Mouse (Mus musculus): ENCODE results near the gene Ralgps2.

Gene Ralgps2

DNA sequence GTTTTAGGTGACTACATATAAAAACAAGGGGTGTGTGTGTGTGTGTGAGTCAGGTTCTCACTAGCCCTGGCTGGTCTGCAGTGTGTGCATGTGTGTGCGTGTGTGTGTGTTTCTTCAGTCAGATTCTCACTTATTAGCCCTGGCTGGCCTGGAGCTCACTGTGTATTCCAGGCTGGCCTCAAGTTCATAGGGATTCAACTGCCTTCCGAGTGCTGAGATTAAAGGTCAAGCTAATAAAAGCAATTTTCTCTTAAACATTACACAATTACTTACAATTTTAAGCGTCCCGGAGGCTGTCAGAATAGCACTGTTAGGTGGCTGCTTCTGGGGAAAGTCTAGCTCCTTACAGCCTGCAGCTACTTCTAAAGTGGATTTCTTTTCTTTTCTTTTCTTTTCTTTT is 101.2 kb downstream of the Ralgps2 start, which contains the start of gene Angptl1:
TSS of gene Angptl1 (plus strand) at position 386 of the 400 bp plus-strand sequence.
- DNase-seq (ENCODE audit: low read depth, low spot score) = no peak

DNA sequence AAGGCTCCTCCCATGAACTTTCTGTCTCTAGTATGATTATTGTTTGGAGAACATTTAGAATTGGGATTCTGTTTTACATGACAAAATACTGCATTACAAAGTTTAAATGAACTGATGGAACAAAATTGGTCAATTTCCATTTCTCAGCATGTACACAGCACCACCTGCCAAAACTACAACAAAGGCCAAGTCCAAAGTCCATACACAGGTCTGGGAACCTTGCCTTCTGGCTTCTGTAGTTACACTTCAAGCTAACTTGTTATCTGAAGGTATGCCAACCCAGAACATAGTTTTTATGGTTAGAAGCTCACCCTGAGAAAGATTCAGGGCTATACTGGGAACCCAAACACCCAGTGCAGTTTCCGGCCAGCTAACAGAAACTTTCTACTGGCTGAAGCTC is 120.2 kb downstream of the Ralgps2 start:
- DNase-seq (ENCODE audit: low read depth, low spot score) = no peak

DNA sequence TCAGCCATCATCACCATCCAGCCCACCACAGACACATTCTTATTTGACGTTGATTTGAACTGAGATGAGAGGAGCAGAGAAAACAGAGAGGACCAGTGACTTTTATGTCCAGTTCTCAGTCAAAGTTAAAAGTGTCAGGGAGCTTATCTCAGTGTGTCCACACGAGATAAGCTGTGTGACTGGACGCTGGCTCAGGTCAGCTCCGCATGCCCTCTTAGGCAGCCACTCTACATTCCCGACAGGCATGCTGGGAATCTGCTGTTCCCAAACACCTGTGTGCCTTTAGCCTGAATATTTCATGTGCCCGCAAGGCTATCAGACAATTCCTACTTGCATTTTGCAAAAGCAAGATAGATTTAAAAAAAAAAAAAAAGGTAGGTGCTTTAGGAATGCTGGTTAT is 125.9 kb downstream of the Ralgps2 start:
- no peak for DNase-seq (ENCODE audit: low read depth, low spot score)

DNA sequence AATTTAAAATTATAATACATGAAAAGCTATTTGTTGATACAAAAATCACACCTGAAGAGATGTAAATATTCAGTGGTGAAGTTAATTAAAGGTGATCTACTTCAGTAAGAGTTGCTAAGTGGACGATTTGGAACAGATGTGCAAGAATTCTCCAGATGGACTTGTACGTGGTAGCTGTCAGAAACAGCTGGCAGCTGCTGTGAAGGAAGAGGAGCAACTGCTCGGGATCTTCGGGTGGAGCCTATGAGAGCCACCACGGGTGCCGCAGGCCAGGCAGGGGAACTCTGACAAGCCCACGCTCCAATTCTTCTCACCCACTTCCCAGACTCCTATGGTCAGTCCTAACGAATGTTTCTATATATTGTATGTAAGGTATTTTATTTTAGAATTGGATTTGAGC is 126.7 kb downstream of the Ralgps2 start:
- DNase-seq (ENCODE audit: low read depth, low spot score) = no peak

DNA sequence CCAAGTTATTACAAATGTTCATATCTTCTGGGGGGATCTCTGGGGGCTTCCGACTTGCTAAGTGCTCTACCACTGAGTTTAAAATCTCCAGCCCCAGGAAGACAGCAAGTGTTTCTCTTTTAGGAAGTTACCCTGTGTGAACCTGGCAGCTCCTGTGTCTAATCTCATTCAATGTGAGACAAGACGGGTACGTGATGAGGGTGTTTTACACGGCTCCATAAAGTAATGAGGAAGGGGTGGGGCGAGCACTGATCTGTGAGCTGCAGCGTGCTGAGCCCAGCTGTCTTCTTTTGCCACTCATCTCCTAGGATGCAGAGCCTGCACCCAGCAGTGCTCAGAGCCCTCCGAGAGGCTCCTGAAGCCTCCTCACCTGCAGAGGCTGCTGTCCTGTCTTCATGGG is 127.5 kb downstream of the Ralgps2 start:
- DNase-seq (ENCODE audit: low read depth, low spot score) = no peak

DNA sequence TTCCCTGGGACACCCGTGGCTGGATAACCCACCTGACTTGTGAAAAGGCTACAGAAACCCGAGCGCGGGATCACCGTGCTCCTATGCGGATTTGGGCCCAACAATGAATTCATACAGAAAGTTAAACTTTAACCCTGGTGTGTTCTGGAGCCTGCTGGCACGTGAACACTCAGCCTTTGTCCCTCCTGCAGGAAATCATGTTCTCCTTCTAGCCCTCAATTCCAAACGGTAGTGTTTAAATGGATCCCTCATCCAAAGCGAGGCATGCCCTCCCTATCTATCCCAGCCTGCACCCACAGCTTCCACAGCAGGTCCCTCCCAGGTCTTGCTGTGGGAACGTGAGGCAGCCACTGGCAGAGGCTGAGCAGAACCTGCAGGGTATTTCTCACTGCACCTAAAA is 131.1 kb downstream of the Ralgps2 start:
- DNase-seq (ENCODE audit: low read depth, low spot score) = no peak

DNA sequence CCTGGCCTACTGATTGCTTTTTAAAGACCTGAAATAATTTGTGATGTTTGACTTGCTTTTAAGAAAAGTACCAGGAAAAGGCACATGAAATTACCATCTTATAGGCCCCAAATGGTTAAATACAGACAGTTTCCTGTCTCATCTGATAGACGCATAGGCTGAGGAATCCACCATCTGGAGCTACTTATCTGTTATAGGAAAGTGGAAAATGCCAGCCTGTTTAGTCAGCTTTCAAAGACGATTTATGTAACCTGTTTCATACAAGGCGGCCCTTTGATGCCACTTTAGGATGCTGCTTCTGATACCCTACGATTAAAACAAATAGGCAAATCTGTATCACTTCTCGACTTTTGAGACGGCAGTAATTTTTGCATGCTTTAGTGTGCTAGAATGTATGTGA is 138.2 kb downstream of the Ralgps2 start:
- DNase-seq (ENCODE audit: low read depth, low spot score) = no peak

DNA sequence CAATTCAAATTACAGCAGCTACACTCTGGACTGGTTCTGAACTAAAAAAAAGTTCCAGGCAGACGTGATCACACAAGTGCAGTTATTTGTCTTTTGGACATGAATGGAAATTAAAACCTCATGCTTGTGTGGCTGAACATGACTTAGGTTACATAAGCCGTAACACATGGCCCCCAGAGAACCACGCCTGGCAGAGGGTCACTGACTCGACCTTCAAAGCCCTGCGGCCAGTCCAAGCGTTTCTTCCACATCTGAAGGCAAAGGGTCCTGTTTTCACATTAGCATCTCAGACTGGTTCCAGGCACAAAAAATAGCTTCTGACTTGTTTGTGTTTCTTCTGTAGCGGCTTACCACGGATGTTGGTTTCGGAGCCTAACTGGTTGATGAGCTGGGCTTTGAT is 143.2 kb downstream of the Ralgps2 start:
- DNase-seq (ENCODE audit: low read depth, low spot score) = no peak

DNA sequence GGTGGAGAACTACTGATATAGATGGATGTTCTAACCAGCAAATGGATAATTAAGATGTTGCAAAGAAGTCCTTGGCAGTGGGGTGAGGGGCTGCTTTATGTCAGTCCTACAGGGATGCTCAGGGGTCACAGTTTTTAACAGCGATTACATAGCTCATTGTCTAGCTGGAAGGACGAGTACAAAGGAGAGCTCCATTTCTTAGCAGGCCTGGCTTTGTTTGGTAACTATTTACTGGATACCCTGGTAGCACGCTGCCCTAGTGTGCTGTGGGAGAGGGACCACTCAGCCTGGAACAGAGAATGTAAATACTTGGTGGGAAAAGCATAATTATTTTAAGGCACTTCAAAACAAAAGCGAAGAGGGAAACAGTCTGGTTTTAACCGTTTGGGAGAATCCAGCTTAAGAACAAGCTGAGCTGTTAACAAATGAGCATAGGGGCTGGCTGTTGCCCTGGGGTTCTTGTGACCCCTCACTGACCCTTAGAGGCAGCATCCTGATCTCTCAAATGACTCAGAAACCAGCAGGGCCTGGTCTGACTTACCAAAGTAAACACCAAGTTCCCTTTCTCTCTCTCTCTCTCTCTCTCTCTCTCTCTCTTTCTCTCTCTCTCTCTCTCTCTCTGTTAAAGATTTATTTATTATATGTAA is 149.5 kb downstream of the Ralgps2 start:
- DNase-seq (ENCODE audit: low read depth, low spot score) = no peak

DNA sequence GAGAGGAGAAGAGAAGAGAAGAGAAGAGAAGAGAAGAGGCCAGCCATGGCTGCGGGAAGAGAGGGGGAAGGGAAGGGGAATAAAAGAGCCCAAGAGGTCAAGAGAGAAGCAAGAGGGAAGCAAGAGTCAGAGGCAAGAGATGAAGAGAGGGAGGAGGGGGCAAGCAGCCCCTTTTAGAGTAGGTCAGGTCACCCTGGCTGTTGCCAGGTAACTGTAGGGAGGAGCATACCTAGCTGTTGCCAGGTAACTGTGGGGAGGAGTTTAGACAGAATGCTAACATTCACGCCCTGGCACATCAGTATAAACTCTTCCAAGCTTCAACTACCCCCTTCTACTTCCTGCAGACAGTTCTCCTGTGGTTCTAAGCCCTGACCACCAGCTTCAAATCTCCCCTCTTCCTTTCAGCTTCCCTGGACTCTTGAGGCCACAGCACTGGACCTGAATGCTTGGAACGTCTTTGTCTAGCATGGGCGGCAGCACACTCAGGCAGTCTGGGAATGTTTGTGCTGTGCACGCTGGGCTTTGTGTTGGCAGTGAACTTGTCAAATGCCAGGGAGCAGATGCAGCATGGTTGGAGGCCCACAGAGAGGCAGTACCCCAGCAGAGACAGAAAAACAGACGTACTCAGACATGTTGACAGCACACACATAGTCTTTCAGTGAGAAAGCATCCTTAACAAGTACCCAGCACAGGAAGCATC is 152.1 kb downstream of the Ralgps2 start:
- DNase-seq (ENCODE audit: low read depth, low spot score) = peak; percentile 27

DNA sequence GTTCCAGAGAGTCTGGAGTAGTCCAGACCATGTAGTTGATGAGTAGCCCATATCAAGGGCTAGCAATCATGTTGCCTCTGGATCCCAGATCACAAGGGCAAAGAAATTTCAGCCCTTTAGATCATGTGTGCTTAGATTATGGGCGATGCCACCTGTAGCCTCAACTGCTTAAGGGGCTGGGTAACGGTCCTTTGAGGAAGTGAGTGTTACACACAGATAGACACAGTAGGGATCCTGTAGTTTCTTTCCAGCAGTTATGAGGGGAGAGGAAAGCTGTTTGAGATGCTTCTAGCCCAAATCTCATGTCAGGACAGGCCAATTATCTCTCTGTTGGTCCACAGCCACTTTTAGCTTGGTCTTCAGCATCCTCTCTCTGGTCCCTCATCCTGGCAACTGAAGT is 153.4 kb downstream of the Ralgps2 start:
- DNase-seq (ENCODE audit: low read depth, low spot score) = no peak

DNA sequence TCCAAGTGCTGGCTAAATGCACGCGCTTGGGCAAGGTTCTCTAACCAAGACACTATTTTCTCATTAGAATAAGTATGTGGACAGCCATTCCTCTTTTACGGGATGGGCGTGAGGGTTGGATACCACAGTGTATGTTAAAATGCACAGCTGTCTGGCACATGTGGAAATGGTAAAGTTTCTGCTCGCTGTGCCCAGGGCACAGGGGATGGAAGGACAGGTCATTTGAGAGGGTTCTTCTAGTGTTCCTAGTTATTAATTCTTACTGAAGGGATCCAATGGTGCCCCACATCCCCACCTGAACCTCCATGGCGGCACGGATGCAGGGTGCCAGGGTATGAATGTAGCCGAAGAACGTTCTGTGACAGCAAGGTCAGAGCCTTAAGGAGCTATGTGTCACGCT is 154.5 kb downstream of the Ralgps2 start:
- DNase-seq (ENCODE audit: low read depth, low spot score) = no peak

DNA sequence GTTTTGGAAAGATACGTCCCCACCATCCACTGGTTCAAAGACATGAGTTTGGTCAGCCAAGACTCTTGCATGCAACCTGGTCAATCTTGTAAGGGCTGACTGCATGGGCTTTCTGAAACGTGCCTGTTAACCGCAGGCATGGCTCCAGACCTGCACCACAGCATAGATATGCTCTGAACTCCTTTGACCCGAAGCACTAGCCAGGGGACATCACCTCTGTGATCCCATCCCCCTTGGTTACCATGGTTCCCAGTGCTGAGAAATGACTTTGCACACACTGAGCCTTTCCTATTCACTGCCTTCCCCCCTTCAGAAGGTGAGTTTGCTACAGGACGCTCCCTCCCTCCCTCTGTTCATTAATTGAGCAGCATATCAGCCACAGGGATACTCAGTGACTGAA is 155.3 kb downstream of the Ralgps2 start:
- no peak for DNase-seq (ENCODE audit: low read depth, low spot score)

DNA sequence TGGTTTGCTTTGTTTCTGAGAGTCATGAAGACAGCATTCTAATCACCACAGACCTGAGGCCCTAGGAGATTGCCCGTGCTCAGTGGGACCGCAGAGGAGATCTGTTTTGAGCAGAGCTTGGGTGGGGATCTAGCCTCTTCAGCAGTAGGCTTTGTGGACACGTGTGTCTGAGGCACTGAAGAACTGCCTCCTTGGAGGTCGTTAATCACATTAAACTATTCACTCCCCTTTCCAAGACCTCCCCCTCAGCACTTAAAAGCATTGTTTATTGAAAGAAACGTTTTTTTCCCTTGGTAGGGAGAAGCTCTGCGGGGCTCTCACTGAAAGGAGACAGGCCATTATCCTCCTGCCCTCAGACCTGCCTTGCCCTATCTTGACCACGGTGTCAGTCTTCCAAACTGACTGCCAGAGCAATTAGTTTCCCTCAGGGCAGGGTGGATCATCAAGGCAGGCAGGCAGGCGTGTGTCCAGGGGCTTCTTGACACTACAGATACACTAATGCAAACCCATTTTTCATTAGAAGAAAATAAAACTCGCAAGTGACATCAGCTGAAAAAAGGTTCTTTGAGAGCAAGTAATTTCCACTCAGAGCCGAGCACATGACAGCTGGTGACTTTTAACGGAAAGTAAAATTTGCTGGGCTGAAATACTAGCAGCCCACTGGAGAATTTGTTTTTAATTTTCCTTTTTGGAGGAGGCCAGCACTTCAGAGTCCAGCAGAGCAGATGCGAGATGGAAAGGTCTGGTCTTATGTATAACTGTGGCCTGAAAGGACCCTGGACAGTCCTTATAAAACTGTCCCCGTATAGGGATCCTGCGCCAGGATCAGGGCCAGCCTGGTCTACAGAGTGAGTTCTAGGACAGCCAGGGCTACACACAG is 157.2 kb downstream of the Ralgps2 start:
- no peak for DNase-seq (ENCODE audit: low read depth, low spot score)

DNA sequence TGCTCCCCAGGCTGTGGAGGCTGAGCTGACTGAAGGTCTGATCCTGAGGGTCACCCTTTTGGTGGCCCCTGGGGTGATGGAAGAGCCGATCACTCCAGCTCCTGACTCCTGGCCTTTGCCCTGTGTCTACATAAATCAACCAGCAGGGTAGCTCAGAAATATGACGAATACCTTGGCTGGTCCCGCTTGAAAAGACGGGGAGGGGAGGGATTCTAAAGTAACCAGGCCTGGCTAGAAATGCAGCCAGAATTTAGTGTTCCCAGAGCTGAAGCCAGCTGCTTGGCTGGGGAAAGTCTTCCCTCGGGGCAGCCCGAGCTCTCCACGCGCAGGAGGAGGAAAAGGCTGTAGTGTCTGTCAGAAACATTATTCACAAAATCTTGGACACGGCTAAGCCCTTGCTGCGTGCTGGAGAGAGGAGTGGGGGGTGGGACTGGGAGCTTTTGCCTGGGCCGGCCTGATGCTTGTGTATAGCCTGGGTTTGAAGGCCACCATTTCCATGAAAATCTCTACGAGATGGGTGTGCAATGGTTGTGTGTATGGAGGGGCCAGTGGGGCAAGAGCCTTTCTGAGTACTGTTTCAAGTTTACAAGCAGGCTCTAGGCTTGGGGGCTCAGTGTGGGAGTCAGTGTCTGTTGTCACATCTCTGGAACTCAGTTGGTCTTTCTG is 158.2 kb downstream of the Ralgps2 start:
- DNase-seq (ENCODE audit: low read depth, low spot score) = no peak

DNA sequence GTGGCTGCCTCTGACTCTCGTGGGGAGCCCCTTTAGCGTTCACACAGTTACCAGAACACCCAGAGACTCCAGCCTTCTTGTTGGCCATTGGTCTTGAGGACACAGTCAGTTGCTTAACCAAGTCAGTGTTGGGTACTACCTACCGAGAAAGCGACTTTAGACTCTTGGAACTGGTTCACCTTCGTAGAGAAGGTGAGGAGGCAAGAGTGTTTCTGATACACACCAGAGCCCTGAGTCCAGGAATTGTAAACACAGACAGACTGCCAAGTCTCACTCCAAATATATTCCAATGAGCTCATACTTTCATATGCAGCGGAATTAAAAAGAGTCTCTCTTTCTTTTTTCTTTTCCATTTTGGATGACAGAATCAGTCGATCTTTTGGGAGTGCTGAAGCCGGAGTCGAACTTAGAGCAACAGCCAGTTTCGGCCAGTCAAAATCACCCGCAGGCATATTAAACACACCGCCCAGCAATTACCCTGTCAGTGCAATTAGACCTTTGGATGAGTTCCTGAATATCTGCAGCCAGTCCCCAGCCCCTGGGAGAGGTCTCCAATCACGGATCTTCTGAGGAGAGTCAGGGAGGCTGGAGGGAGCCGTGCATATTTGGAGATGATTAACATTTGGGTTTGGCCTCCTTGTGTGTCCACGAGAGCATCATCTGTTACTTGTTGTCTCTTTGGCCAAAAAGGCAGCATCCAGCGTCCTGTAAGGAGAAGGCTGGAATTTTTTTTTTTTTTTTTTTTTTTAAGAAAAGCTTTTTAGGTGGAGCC is 159.0 kb downstream of the Ralgps2 start:
- DNase-seq (ENCODE audit: low read depth, low spot score) = no peak

DNA sequence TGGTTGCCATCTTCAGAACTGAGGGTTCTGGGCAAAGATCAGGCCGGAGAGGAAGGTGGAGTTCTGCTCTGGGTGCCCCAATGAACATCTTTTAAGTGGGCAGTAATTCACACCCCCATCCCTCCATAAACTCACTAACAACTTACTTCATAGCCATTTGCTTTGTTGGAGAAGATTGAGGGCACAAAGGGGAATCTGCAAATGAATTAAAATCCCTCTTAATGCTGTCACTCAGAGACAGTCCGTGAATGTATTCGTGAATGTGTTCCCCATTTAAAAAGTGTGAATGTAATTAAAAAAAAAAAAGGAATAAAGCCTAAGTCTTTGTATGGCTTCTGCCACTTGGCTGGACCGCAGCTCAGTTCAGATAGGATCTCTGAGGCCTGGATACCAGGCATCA is 159.8 kb downstream of the Ralgps2 start:
- DNase-seq (ENCODE audit: low read depth, low spot score) = no peak

DNA sequence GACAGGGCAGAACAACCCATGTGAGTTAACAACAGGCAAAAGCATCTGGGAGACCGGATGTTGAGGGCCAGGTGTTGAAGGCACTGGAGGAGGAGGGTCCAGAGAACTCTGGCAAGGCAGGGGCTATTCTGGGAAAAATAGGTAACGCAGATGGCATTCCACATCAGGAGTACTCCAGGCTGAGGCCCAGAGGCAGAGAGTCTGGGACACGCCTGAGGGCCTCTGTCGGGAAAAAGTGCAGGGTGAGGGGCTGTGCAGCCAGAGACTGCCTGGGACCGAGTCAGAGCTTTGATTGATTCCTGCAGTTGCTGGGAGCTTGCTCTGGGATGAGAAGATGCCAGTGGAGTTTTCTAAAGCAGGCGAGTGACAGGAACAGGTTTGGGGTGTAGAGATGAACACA is 160.4 kb downstream of the Ralgps2 start:
- DNase-seq (ENCODE audit: low read depth, low spot score) = no peak

DNA sequence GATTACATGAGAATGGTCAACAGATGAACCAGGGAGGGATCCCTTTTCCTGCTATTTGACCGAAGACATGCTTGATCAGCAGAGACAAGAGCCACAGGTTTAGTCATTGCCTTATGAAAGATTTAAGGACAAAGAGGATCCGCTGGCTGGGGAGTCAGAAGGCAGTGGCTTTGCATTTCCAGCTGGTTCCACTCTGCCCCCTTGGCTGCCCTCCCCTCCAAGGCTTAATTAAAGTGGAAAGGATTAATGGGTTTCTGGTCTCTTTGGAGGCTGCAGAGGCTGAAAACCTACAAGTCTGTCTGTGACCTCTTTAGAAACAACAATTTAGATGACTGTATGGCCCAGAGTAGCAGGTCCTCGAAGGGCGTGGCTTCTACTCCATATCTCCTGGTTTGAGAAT is 161.5 kb downstream of the Ralgps2 start:
- DNase-seq (ENCODE audit: low read depth, low spot score) = no peak

DNA sequence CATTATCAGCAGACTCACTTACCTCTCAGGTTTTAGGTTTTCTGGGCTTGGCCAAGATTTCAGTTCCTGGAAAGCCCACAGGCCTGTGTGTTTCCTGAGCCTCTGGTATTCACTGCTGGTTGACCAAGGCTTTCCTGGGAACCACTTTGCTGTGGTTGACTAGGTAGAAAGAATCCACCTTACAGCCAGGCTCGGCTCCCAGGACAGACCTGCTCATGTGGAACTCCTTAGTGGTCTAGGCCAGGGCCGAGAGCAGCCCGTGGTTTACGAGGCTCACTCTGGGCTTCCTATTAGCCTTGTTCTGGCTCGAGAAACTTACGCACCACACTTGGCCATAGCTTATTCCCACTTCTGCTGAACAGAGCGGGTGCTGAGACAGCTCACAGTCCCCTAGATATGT is 163.4 kb downstream of the Ralgps2 start:
- DNase-seq (ENCODE audit: low read depth, low spot score) = no peak

DNA sequence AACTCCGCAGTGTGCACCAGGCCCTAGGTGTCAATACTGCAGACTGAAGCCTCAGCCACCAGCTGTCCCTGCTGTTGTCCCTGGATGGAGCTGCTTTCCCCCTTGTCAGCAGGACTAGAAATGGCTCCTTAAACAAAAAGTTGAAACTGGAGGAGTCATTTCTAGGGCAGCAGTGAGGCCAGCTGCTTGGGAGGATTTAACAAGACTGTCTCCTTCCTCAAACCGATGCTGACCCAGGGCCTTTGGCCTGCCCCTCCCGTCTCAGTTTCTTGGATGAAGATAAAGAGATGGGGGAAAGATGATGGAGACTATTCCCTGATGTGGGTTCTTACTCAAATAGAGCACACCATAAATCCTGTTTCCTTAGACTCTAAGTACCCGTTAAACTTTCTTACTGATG is 164.2 kb downstream of the Ralgps2 start:
- no peak for DNase-seq (ENCODE audit: low read depth, low spot score)
